Mouse (Mus musculus) CH12.LX (cell line): ENCODE measurements around the gene Olfr123. TPM values are rescaled to one million over a fixed set of nuclear protein-coding genes. Genes with fewer than 3 reads are reported as not detected.

ENCODE experiments used
- DNase-seq: peaks from one replicate; pipeline ENCODE4 v3.0.0-alpha.2; 2013; ENCODE audit errors: extremely low read depth
- H3K27ac ChIP-seq: 2 replicates; pipeline ENCODE4 v1.5.1; 2012; ENCODE audit warnings: low read depth, mild to moderate bottlenecking, control low read depth, moderate library complexity; ENCODE audit not compliant: insufficient read depth
- H3K27me3 ChIP-seq: replicated peaks from 2 replicates; pipeline ENCODE3; 2012; ENCODE audit warnings: inconsistent platforms
- H3K36me3 ChIP-seq, 2 experiments: replicated peaks in 1 of 2; 2 replicates each; pipeline versions ENCODE3 to v1.6.1; 2012; ENCODE audit warnings: inconsistent platforms in 1 of 2, low read length in 1 of 2, mild to moderate bottlenecking in 1 of 2, mixed read lengths in 1 of 2, moderate library complexity in 1 of 2; ENCODE audit not compliant: control insufficient read depth in 1 of 2, insufficient read depth in 1 of 2
- H3K4me1 ChIP-seq, 2 experiments: 2 replicates each; pipeline ENCODE4 v1.6.1; 2012; ENCODE audit warnings: inconsistent platforms in 1 of 2, moderate library complexity in 1 of 2; ENCODE audit not compliant: insufficient read depth in 2 of 2, control insufficient read depth in 1 of 2
- H3K4me2 ChIP-seq: 2 replicates; pipeline ENCODE4 v1.6.1; 2012; ENCODE audit warnings: low read depth, mild to moderate bottlenecking, control low read depth; ENCODE audit not compliant: poor library complexity, insufficient read depth, severe bottlenecking
- H3K4me3 ChIP-seq, 3 experiments: fragments of 150-350 bp in 1 of 3; sonication (generic) in 1 of 3; replicated peaks in 1 of 3; 2 replicates each; pipeline versions ENCODE3 to v1.5.1; 2011 to 2012; ENCODE audit warnings: low read depth in 2 of 3, low read length in 2 of 3, mild to moderate bottlenecking in 2 of 3, moderate library complexity in 2 of 3, control low read depth in 1 of 3, improper control_type of control experiment in 1 of 3, inconsistent platforms in 1 of 3, mixed read lengths in 1 of 3; ENCODE audit not compliant: poor library complexity in 1 of 3
- H3K79me2 ChIP-seq: replicated peaks from 2 replicates; pipeline ENCODE4 v1.6.1; 2012; ENCODE audit warnings: mild to moderate bottlenecking, moderate library complexity; ENCODE audit not compliant: control insufficient read depth, poor library complexity, insufficient read depth, severe bottlenecking; ENCODE audit errors: extremely low read depth
- H3K9ac ChIP-seq: 2 replicates; pipeline ENCODE4 v1.6.1; 2012; ENCODE audit warnings: low read depth, mild to moderate bottlenecking, control low read depth, moderate library complexity; ENCODE audit not compliant: insufficient read depth
- H3K9me3 ChIP-seq: replicated peaks from 2 replicates; pipeline ENCODE3; 2012; ENCODE audit warnings: low read length, inconsistent platforms, mixed read lengths
- CHD2 ChIP-seq: IDR thresholded peaks from 2 replicates; pipeline ENCODE4 v1.6.1; 2011; ENCODE audit warnings: low read length, improper control_type of control experiment
- CTCF ChIP-seq, 2 experiments: IDR thresholded peaks in 1 of 2; conservative IDR thresholded peaks in 1 of 2; 2 replicates each; pipeline ENCODE4 v1.5.1; 2011 to 2012; ENCODE audit warnings: low read depth in 2 of 2, low read length in 2 of 2, improper control_type of control experiment in 1 of 2, inconsistent platforms in 1 of 2, mild to moderate bottlenecking in 1 of 2, moderate library complexity in 1 of 2
- E2F4 ChIP-seq: IDR thresholded peaks from 2 replicates; pipeline ENCODE4 v1.6.1; 2011; ENCODE audit warnings: low read depth, low read length, improper control_type of control experiment; ENCODE audit not compliant: insufficient replicate concordance
- ELF1 ChIP-seq: IDR thresholded peaks from 2 replicates; pipeline ENCODE4 v1.6.1; 2014; ENCODE audit warnings: low read depth, mild to moderate bottlenecking, inconsistent platforms, low read length, improper control_type of control experiment
- IRF4 ChIP-seq: IDR thresholded peaks from 2 replicates; pipeline ENCODE4 v1.6.1; 2014; ENCODE audit warnings: low read depth, mild to moderate bottlenecking, inconsistent platforms, low read length, improper control_type of control experiment
- MEF2A ChIP-seq: IDR thresholded peaks from 2 replicates; pipeline ENCODE4 v1.6.1; 2014; ENCODE audit warnings: low read depth, mild to moderate bottlenecking, inconsistent platforms, low read length, improper control_type of control experiment, borderline replicate concordance
- PAX5 ChIP-seq: IDR thresholded peaks from 2 replicates; pipeline ENCODE4 v1.6.1; 2012; ENCODE audit warnings: low read length, inconsistent platforms, mixed read lengths
- SIN3A ChIP-seq: IDR thresholded peaks from 2 replicates; pipeline ENCODE4 v1.6.1; 2012; ENCODE audit warnings: low read length, improper control_type of control experiment, inconsistent platforms
- SMC3 ChIP-seq: IDR thresholded peaks from 2 replicates; pipeline ENCODE4 v1.6.1; 2011; ENCODE audit warnings: low read depth, low read length, improper control_type of control experiment
- USF2 ChIP-seq: conservative IDR thresholded peaks from 2 replicates; pipeline ENCODE4 v1.6.1; 2011; ENCODE audit warnings: low read depth, low read length, improper control_type of control experiment
- dilution Hi-C: fragments of 300-500 bp; cut with MboI; formaldehyde crosslinking; loops from 2 replicates; pipeline ENCODE4 v1.14.3; 2020; ENCODE audit warnings: low sequenced_read_pairs; ENCODE audit not compliant: extremely low pct_unique_long_range_greater_than_20kb, extremely low pct_ligation_motif_present
- in situ Hi-C: fragments of 300-500 bp; cut with MboI; formaldehyde crosslinking; loops from 3 replicates; pipeline ENCODE4 v1.14.3; 2019; ENCODE audit warnings: low sequenced_read_pairs, low pct_ligation_motif_present, low pct_unique_long_range_greater_than_20kb, mixed read lengths
- polyA plus RNA-seq: library from polyadenylated mRNA; unstranded; fragments of >175 nt; gene quantifications from 2 replicates; pipeline ENCODE4 v1.2.1, GENCODE M21; 2012; ENCODE audit warnings: low read depth; ENCODE audit not compliant: insufficient read length
- total RNA-seq, 2 experiments: library from RNA; depleted of rRNA; stranded (reverse); fragments of 300-350 nt in 1 of 2; fragments of >200 nt in 1 of 2; gene quantifications; 2 replicates each; pipeline ENCODE4 v1.2.3; 2012 to 2014

Gene Olfr123
- total and polyA plus RNA-seq, 3 experiments: not detected

- TF ChIP-seq USF2: no peak
- TF ChIP-seq PAX5: no peak
- TF ChIP-seq IRF4: no peak
- TF ChIP-seq E2F4: no peak
- TF ChIP-seq CHD2: no peak
- no peak for TF ChIP-seq CTCF (conservative IDR thresholded peaks at IDR 0.05 in 1 of 2, IDR thresholded peaks at IDR 0.05 in 1 of 2; ENCODE audit: low read depth in 2 of 2, low read length in 2 of 2)
- TF ChIP-seq MEF2A: no peak
- no peak for TF ChIP-seq SMC3
- TF ChIP-seq SIN3A: no peak
- TF ChIP-seq ELF1: no peak
- Histone ChIP-seq H3K27ac (no peak within 1 kb of the TSS), H3K36me3 (no peaks in the 10 kb centered on the region), H3K4me1 (no peaks in the 10 kb centered on the region), H3K4me3 (no peak within 1 kb of the TSS), H3K79me2 (no peaks in the 10 kb centered on the region), H3K9ac (no peak within 1 kb of the TSS), H3K9me3 (peaks cover 13% of the 10 kb centered on the region), H3K4me2 (no peak within 1 kb of the TSS), H3K27me3 (no peaks in the 10 kb centered on the region)
- in situ Hi-C loops: no loop called here
- no peak for DNase-seq
- dilution Hi-C loops: no loop called here
Measured at GRCm38 (mm10) chr17:37847183-37847582, 53.9 kb downstream of the Olfr123 start, which contains the start of gene Olfr126. TSS of gene Olfr126 (plus strand) at chr17:37847483.

Other genes with a start within 250 kb of the Olfr123 start
- not detected in 2 replicates for gene Olfr112, start 224.1 kb upstream of the Olfr123 start, total RNA-seq (2012; rRNA removed)
- gene Olfr112, start 224.1 kb upstream of the Olfr123 start, total RNA-seq (2014; rRNA removed): not detected in 2 replicates
- not detected in 2 replicates for gene Olfr112, start 224.1 kb upstream of the Olfr123 start, polyA plus RNA-seq
- not detected in 2 replicates for gene Olfr113, start 215.9 kb upstream of the Olfr123 start, total RNA-seq (2012; rRNA removed)
- gene Olfr113, start 215.9 kb upstream of the Olfr123 start, total RNA-seq (2014; rRNA removed): not detected in 2 replicates
- not detected in 2 replicates for gene Olfr113, start 215.9 kb upstream of the Olfr123 start, polyA plus RNA-seq
- gene Olfr114, start 200.8 kb upstream of the Olfr123 start, total RNA-seq (2012; rRNA removed): not detected in 2 replicates
- not detected in 2 replicates for gene Olfr114, start 200.8 kb upstream of the Olfr123 start, total RNA-seq (2014; rRNA removed)
- gene Olfr114, start 200.8 kb upstream of the Olfr123 start, polyA plus RNA-seq: not detected in 2 replicates
- not detected in 2 replicates for gene Olfr115, start 166.4 kb upstream of the Olfr123 start, total RNA-seq (2012; rRNA removed)
- not detected in 2 replicates for gene Olfr115, start 166.4 kb upstream of the Olfr123 start, total RNA-seq (2014; rRNA removed)
- gene Olfr115, start 166.4 kb upstream of the Olfr123 start, polyA plus RNA-seq: not detected in 2 replicates
- gene Olfr116, start 166.3 kb upstream of the Olfr123 start, total RNA-seq (2012; rRNA removed): not detected in 2 replicates
- not detected in 2 replicates for gene Olfr116, start 166.3 kb upstream of the Olfr123 start, total RNA-seq (2014; rRNA removed)
- gene Olfr116, start 166.3 kb upstream of the Olfr123 start, polyA plus RNA-seq: not detected in 2 replicates
- gene Olfr117, start 129.7 kb upstream of the Olfr123 start, total RNA-seq (2012; rRNA removed): not detected in 2 replicates
- gene Olfr117, start 129.7 kb upstream of the Olfr123 start, total RNA-seq (2014; rRNA removed): not detected in 2 replicates
- not detected in 2 replicates for gene Olfr117, start 129.7 kb upstream of the Olfr123 start, polyA plus RNA-seq
- not detected in 2 replicates for gene Olfr118, start 126.5 kb upstream of the Olfr123 start, total RNA-seq (2012; rRNA removed)
- gene Olfr118, start 126.5 kb upstream of the Olfr123 start, total RNA-seq (2014; rRNA removed): not detected in 2 replicates
- not detected in 2 replicates for gene Olfr118, start 126.5 kb upstream of the Olfr123 start, polyA plus RNA-seq
- not detected in 2 replicates for gene Olfr119, start 97.0 kb upstream of the Olfr123 start, total RNA-seq (2012; rRNA removed)
- not detected in 2 replicates for gene Olfr119, start 97.0 kb upstream of the Olfr123 start, total RNA-seq (2014; rRNA removed)
- gene Olfr119, start 97.0 kb upstream of the Olfr123 start, polyA plus RNA-seq: not detected in 2 replicates
- gene Olfr120, start 71.7 kb upstream of the Olfr123 start, total RNA-seq (2012; rRNA removed): not detected in 2 replicates
- not detected in 2 replicates for gene Olfr120, start 71.7 kb upstream of the Olfr123 start, total RNA-seq (2014; rRNA removed)
- not detected in 2 replicates for gene Olfr120, start 71.7 kb upstream of the Olfr123 start, polyA plus RNA-seq
- not detected in 2 replicates for gene Olfr121, start 44.7 kb upstream of the Olfr123 start, total RNA-seq (2012; rRNA removed)
- gene Olfr121, start 44.7 kb upstream of the Olfr123 start, total RNA-seq (2014; rRNA removed): not detected in 2 replicates
- not detected in 2 replicates for gene Olfr121, start 44.7 kb upstream of the Olfr123 start, polyA plus RNA-seq
- gene Olfr122, start 24.9 kb upstream of the Olfr123 start, total RNA-seq (2012; rRNA removed): not detected in 2 replicates
- not detected in 2 replicates for gene Olfr122, start 24.9 kb upstream of the Olfr123 start, total RNA-seq (2014; rRNA removed)
- not detected in 2 replicates for gene Olfr122, start 24.9 kb upstream of the Olfr123 start, polyA plus RNA-seq
- not detected in 2 replicates for gene Olfr124, start 6.4 kb downstream of the Olfr123 start, total RNA-seq (2012; rRNA removed)
- gene Olfr124, start 6.4 kb downstream of the Olfr123 start, total RNA-seq (2014; rRNA removed): not detected in 2 replicates
- gene Olfr124, start 6.4 kb downstream of the Olfr123 start, polyA plus RNA-seq: not detected in 2 replicates
- not detected in 2 replicates for gene Olfr125, start 39.4 kb downstream of the Olfr123 start, total RNA-seq (2012; rRNA removed)
- gene Olfr125, start 39.4 kb downstream of the Olfr123 start, total RNA-seq (2014; rRNA removed): not detected in 2 replicates
- not detected in 2 replicates for gene Olfr125, start 39.4 kb downstream of the Olfr123 start, polyA plus RNA-seq
- gene Olfr126, start 54.0 kb downstream of the Olfr123 start, total RNA-seq (2012; rRNA removed): not detected in 2 replicates
- gene Olfr126, start 54.0 kb downstream of the Olfr123 start, total RNA-seq (2014; rRNA removed): not detected in 2 replicates
- gene Olfr126, start 54.0 kb downstream of the Olfr123 start, polyA plus RNA-seq: not detected in 2 replicates
- not detected in 2 replicates for gene Olfr127, start 106.9 kb downstream of the Olfr123 start, total RNA-seq (2012; rRNA removed)
- gene Olfr127, start 106.9 kb downstream of the Olfr123 start, total RNA-seq (2014; rRNA removed): not detected in 2 replicates
- gene Olfr127, start 106.9 kb downstream of the Olfr123 start, polyA plus RNA-seq: 0.07 and 0.10 TPM in 2 replicates
- gene Olfr128, start 127.0 kb downstream of the Olfr123 start, total RNA-seq (2012; rRNA removed): not detected in 2 replicates
- gene Olfr128, start 127.0 kb downstream of the Olfr123 start, total RNA-seq (2014; rRNA removed): not detected in 2 replicates
- not detected in 2 replicates for gene Olfr128, start 127.0 kb downstream of the Olfr123 start, polyA plus RNA-seq
- gene Olfr761, start 159.6 kb downstream of the Olfr123 start, total RNA-seq (2012; rRNA removed): not detected in 2 replicates
- not detected in 2 replicates for gene Olfr761, start 159.6 kb downstream of the Olfr123 start, total RNA-seq (2014; rRNA removed)
- gene Olfr761, start 159.6 kb downstream of the Olfr123 start, polyA plus RNA-seq: not detected in 2 replicates